Mouse (Mus musculus): Measurements from ENCODE around the gene Slc37a2.

DNA sequence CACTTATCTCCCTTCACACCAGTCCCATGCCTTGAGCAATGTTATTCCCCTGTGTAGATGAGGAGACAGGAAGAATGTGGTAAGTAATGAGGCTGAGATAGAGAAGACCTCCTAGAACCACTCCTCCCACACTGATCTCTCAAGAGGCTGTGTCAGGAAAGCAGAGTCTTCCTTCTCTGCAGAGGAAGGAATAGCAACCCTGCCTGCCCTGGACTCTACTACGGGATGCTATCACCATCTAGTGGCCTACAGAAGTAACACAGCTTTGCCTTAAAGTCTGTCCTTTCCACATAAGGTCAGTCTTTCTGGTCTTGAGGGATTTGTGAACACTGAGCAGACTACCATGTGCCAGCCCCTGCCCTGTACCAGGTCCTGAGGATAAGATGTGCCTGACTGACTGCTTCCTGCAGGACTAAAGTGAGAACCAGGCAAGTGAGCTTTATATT lies 25.6 kb downstream of the Slc37a2 start:
- peak; percentile 99 for TF ChIP-seq CTCF (IDR thresholded peaks at IDR 0.05)
- TF ChIP-seq EP300 (IDR thresholded peaks at IDR 0.05), result no peak

All from lung, postnatal 0 days (tissue).